Mouse (Mus musculus) ES-Bruce4 (cell line): ENCODE results near the gene Vegfd.

ENCODE experiments used
- CTCF ChIP-seq: IDR thresholded peaks from one replicate; pipeline ENCODE4 v1.8.1; 2011; ENCODE audit warnings: low read depth, low read length
- POLR2A ChIP-seq: IDR thresholded peaks from one replicate; pipeline ENCODE4 v1.8.1; 2011; ENCODE audit warnings: low read length; ENCODE audit not compliant: insufficient read depth

- no peak for TF ChIP-seq CTCF
- TF ChIP-seq POLR2A: no peak
Measured at GRCm38 (mm10) chrX:164405080-164405649, 32.0 kb downstream of the Vegfd start.
